Mouse (Mus musculus): ENCODE results near the gene Treh. TPM values are rescaled to one million over a fixed set of nuclear protein-coding genes. Genes with fewer than 3 reads are reported as not detected.

Gene Treh
- polyA plus RNA-seq, 2 experiments from 2014 or later, result not detected

- no peak for ATAC-seq
Measured at GRCm38 (mm10) chr9:44679565-44679964, 6.5 kb downstream of the Treh start.

GRCm38 (mm10) chr9:44683046-44683445 lies 10.0 kb downstream of the Treh start:
- no peak for ATAC-seq

GRCm38 (mm10) chr9:44685346-44686330 lies 12.6 kb downstream of the Treh start:
- no peak for ATAC-seq

GRCm38 (mm10) chr9:44686638-44687037 lies 13.6 kb downstream of the Treh start:
- ATAC-seq, result no peak

GRCm38 (mm10) chr9:44688013-44688412 lies 15.0 kb downstream of the Treh start:
- ATAC-seq, result no peak

- peak; percentile 23 for ATAC-seq
Measured at GRCm38 (mm10) chr9:44690641-44691040, 17.6 kb downstream of the Treh start.

GRCm38 (mm10) chr9:44691671-44692520 lies 18.9 kb downstream of the Treh start:
- ATAC-seq, result no peak

- ATAC-seq, result no peak
Measured at GRCm38 (mm10) chr9:44693071-44693470, 20.0 kb downstream of the Treh start.

- ATAC-seq, result no peak
Measured at GRCm38 (mm10) chr9:44697866-44698265, 24.8 kb downstream of the Treh start.

- ATAC-seq, result no peak
Measured at GRCm38 (mm10) chr9:44699196-44699595, 26.2 kb downstream of the Treh start.

- ATAC-seq, result no peak
Measured at GRCm38 (mm10) chr9:44699730-44700129, 26.7 kb downstream of the Treh start.

- ATAC-seq, result no peak
Measured at GRCm38 (mm10) chr9:44707749-44708428, 34.9 kb downstream of the Treh start.

GRCm38 (mm10) chr9:44708429-44708765 lies 35.4 kb downstream of the Treh start:
- no peak for ATAC-seq

GRCm38 (mm10) chr9:44708925-44709324 lies 35.9 kb downstream of the Treh start:
- no peak for ATAC-seq

GRCm38 (mm10) chr9:44709600-44709999 lies 36.6 kb downstream of the Treh start:
- no peak for ATAC-seq

GRCm38 (mm10) chr9:44710213-44710612 lies 37.2 kb downstream of the Treh start:
- no peak for ATAC-seq

- no peak for ATAC-seq
Measured at GRCm38 (mm10) chr9:44711602-44712001, 38.6 kb downstream of the Treh start.

- ATAC-seq, result no peak
Measured at GRCm38 (mm10) chr9:44713080-44713479, 40.0 kb downstream of the Treh start.

GRCm38 (mm10) chr9:44713574-44713973 lies 40.5 kb downstream of the Treh start:
- no peak for ATAC-seq

- no peak for ATAC-seq
Measured at GRCm38 (mm10) chr9:44715109-44715508, 42.1 kb downstream of the Treh start.

GRCm38 (mm10) chr9:44715705-44716362 lies 42.8 kb downstream of the Treh start:
- no peak for ATAC-seq
